Mouse (Mus musculus) retina, adult 2 months (tissue): ENCODE data around the gene Nup62.
A peak's percentile ranks its signal among the peaks of the same experiment; 100 is the strongest.

Experiments used
- DNase-seq: peaks from one replicate; pipeline ENCODE4 v3.0.0-alpha.2; 2012; ENCODE audit warnings: low read depth, low spot score

Nup62 gene

GRCm38 (mm10) chr7:44818751-44819235 lies 2.9 kb downstream of the Nup62 start:
- no peak for DNase-seq

DNA sequence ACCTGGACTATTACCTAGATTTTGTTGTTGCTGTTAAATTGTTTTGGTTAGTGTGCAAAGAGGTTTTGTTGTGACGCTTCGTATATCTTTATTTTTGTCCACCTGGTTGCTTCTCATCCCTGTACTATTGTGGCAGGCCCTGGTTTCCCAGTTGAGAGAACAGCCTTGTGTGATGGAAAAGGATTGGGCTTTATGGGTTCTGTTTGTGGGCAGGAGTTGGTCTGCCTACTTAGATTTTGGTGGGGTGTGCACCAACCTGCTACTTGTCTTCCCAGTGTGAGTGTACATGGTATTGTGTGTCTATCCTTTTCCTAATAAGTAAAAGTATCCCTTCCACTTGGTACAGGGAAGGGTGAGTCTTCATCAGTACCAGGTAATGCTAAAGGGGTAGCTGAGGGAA lies 3.5 kb downstream of the Nup62 start:
- DNase-seq: no peak

DNA sequence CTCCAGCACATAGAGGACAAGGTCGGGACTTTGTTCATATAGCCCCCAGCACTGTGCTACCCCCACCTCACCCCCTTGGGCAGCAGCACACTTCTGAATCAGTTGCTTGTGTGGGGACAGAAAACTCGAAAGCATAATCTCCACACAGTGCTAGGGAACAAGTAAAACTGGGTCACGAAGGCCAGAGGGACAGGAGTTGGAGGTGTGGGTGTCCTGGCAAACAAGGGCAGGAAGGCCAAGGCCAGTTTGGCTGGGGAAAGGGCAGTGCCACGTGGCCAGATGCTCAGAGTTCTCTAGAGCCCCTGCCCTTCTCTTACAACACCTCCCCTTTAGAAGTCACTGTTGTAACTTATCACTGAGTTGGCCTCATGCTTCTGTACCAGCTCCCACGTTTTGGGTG lies 4.0 kb downstream of the Nup62 start:
- DNase-seq: no peak

DNA sequence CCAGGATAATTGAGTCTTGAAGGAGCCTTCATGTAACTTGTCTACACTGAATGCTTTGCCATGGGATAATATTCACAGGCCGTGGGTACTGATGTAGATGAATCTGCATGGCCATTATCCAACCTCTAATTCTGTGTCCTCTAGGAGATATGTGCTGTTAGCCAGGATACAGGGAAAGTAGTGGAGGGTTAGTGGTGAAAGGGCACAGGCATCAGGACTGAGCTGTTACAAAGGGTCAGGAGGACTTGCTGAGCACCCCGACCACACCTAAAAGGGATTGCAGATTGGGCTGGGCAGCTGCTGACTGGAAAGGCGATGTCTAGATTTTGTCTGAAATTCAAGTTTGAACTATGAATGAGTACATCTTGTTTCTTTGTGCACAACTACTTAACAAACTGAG lies 4.6 kb downstream of the Nup62 start:
- DNase-seq: no peak

- DNase-seq: no peak
These were observed 6.0 kb downstream of the Nup62 start for GRCm38 (mm10) chr7:44821666-44822448.

DNA sequence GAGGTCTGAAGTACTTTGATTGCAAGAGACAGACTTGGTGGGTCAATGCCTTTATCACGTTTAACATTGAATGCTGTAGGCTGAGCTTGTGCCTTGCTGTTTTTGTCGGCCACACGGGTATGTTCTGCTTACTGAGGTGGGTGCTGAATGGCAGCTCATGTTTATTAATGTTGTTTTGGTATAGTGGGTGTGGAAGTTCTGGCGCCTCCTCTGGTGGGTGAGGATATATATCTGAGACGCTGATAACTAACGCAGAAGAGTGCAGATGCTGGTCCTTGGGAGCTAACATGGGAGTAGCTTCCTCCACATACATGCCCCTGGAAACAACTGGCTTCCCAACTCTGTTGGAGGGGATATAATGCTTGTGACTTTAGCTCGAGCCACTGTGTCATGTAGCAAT lies 7.5 kb downstream of the Nup62 start:
- no peak for DNase-seq

DNA sequence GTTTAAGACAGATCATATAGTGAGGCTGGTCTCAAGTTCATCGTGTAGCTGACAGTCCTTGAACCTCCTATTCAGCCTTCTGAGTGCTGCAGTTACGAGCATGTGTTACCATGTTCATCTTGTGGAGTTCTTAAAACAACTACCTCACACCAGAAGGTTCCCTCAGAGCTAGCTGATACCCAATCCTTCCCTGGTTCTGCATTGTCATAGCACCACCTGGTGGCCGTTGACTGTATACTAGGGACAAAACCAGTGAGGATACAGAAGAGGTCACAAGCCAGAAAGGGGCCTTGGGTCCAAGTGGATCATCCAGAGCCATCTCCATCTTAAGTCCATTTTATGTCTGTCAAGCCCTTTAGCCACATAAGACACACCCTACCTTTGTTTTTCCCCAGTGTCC lies 9.0 kb downstream of the Nup62 start:
- DNase-seq: peak; percentile 72

DNA sequence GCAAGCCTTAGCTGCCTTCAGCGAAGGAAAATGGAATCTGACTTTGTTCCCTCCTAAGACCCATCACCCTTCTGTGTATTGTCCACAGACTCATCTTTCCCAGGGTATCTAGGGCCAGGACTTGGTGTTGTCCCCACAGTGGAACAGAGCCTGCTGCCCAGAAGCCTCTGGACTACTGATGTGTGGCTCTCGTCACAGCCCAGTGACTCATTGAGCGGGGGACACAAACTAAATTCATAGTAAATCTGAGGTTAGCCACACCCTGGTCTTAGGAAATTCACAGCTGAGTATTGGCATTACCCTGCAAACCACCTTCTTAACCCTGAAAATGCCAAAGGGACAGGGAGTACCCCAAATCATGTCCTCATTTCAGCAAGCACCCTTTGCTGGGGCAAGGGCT lies 10.9 kb downstream of the Nup62 start:
- DNase-seq: no peak

DNA sequence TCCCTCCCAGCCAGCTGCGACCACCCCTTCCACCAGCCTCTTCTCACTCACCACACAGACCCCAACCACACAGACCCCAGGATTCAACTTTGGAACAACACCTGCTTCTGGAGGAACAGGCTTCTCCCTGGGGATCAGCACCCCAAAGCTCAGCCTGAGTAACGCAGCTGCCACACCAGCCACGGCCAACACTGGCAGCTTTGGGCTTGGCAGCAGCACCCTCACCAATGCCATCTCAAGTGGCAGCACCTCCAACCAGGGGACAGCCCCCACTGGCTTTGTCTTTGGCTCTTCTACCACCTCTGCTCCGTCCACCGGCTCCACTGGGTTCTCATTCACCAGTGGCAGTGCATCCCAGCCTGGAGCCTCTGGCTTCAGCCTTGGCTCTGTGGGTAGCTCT lies 12.8 kb downstream of the Nup62 start:
- no peak for DNase-seq

GRCm38 (mm10) chr7:44832763-44833162 lies 16.9 kb downstream of the Nup62 start:
- DNase-seq: no peak

GRCm38 (mm10) chr7:44835373-44836015 lies 19.6 kb downstream of the Nup62 start:
- no peak for DNase-seq

- no peak for DNase-seq
These were observed 20.1 kb downstream of the Nup62 start for GRCm38 (mm10) chr7:44836016-44836404.

GRCm38 (mm10) chr7:44836423-44837053 lies 20.6 kb downstream of the Nup62 start:
- DNase-seq: no peak

- no peak for DNase-seq
These were observed 22.2 kb downstream of the Nup62 start for GRCm38 (mm10) chr7:44838073-44838472.

GRCm38 (mm10) chr7:44839171-44839490 lies 23.2 kb downstream of the Nup62 start:
- no peak for DNase-seq

DNA sequence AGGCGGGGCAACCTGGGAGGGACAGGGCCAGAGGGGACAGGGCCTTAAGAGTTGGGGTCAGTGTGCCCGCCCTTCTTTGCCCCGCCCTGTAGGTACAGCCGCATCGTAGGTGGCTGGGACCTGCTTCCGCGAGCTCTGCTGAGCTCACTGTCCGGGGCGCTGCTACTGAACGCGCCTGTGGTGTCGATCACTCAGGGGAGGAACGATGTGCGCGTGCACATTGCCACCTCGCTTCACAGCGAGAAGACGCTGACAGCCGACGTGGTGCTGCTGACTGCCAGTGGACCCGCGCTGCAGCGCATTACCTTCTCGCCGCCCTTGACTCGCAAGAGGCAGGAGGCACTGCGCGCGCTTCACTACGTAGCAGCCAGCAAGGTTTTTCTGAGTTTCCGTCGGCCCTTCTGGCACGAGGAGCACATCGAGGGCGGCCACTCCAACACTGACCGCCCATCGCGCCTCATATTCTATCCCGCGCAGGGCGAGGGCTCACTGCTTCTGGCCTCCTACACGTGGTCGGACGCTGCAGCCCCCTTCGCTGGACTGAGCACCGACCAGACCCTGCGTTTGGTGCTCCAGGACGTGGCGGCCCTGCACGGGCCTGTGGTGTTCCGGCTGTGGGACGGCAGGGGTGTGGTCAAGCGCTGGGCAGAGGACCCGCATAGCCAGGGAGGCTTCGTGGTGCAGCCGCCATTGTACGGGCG lies 23.8 kb downstream of the Nup62 start:
- DNase-seq: no peak

- no peak for DNase-seq
These were observed 24.5 kb downstream of the Nup62 start for GRCm38 (mm10) chr7:44840426-44840825.

DNA sequence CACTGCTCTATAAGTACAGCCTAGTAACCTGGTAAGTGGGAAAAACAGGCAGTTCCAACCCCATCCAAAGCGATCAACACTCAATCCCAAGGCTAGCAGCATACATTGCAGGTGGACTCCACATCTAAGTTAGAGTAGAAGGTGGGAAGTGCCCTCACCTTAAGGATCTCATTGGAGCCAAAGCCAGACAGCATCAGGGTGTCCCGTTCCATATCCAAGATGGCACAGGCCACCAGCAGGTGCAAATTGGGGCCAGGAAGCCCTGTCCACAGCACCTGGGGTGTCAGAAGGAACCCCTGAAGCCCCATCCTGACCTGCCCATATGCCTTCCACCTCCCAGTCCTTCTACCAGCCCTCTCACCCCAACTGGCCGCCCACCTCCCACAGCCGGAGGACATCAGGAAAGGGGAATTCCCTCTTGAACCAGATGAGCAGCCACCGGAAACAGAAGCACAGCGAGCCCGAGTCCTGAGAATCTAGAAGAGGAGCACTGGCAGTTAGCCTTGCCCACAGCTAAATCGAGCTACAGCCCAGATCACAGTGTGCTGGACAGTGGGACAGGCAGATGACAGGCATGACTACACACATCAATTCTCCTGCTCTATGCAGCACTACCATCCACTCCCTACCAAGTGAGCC lies 26.1 kb downstream of the Nup62 start:
- no peak for DNase-seq

GRCm38 (mm10) chr7:44845006-44845405 lies 29.1 kb downstream of the Nup62 start:
- DNase-seq: no peak

- DNase-seq: no peak
These were observed 30.9 kb downstream of the Nup62 start for GRCm38 (mm10) chr7:44846804-44847203.

DNA sequence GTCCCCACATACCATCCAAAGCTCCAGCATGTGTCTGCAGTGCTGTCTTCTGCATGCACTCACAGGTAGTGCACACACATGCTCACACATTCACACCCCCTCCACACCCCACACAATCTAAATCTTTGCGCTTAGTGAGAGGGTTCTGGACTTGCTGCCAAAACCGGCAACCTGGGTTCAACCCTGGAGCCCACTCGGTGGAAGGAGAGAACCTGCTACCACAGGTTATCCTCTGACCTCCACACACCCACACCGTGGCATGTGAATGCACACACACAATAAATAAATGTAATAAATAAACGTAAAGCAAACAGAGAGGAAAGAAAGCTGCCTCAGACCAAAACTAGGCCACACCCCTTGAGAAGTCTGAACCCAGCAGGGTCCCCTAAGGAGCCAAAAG lies 31.9 kb downstream of the Nup62 start:
- DNase-seq: no peak
